Mouse (Mus musculus): ENCODE measurements around the gene Ung. TPM values are rescaled to one million over a fixed set of nuclear protein-coding genes. Genes with fewer than 3 reads are reported as not detected.

Ung gene
- total and polyA plus RNA-seq, 3 experiments, result 13.9 to 89.3 (median 17.6) TPM

- Histone ChIP-seq H3K9me3 (replicated peaks) (no peaks in the 10 kb centered on the region), H3K36me3 (replicated peaks) (peaks cover 79% of the 10 kb centered on the region), H3K4me1 (ENCODE audit: insufficient read depth, low read depth, low read length) (peaks cover 38% of the 10 kb centered on the region), H3K4me3 (ENCODE audit: low read depth, low read length) (no peak overlapping the region), H3K27me3 (ENCODE audit: insufficient read depth, low read length) (no peaks in the 10 kb centered on the region)
- DNase-seq (ENCODE audit: low spot score), result no peak
- no peak for TF ChIP-seq GATA2 (IDR thresholded peaks at IDR 0.05; ENCODE audit: borderline replicate concordance, low read depth, low read length)
- no peak for TF ChIP-seq GATA1 (IDR thresholded peaks at IDR 0.05; ENCODE audit: borderline replicate concordance, low read length)
- TF ChIP-seq POLR2AphosphoS5 (IDR thresholded peaks at IDR 0.05; ENCODE audit: insufficient replicate concordance, low read depth, low read length), result no peak
- TF ChIP-seq CTCF (IDR thresholded peaks at IDR 0.05; ENCODE audit: low read depth, low read length), result no peak
- TF ChIP-seq TAL1 (conservative IDR thresholded peaks at IDR 0.05; ENCODE audit: low read depth, low read length), result no peak
- no peak for ATAC-seq (ENCODE audit: extremely low read depth, insufficient number of reproducible peaks, low FRiP score, poor library complexity, severe bottlenecking)
Measured at GRCm38 (mm10) chr5:114137481-114138276, 7.5 kb downstream of the Ung start.

GRCm38 (mm10) chr5:114138277-114139164, 8.3 kb downstream of the Ung start:
- no peak for ATAC-seq (ENCODE audit: extremely low read depth, insufficient number of reproducible peaks, low FRiP score, poor library complexity, severe bottlenecking)
- DNase-seq (ENCODE audit: low spot score), result no peak
- peaks cover 30% of the 10 kb centered on the region for H3K4me1 ChIP-seq (ENCODE audit: insufficient read depth, low read depth, low read length)
- no peak overlapping the region for H3K4me3 ChIP-seq (ENCODE audit: low read depth, low read length)
- H3K9me3 ChIP-seq (replicated peaks), result no peaks in the 10 kb centered on the region
- H3K27me3 ChIP-seq (ENCODE audit: insufficient read depth, low read length), result no peaks in the 10 kb centered on the region
- TF ChIP-seq TAL1 (conservative IDR thresholded peaks at IDR 0.05; ENCODE audit: low read depth, low read length) (no peak), GATA1 (IDR thresholded peaks at IDR 0.05; ENCODE audit: borderline replicate concordance, low read length) (no peak), GATA2 (IDR thresholded peaks at IDR 0.05; ENCODE audit: borderline replicate concordance, low read depth, low read length) (no peak), CTCF (IDR thresholded peaks at IDR 0.05; ENCODE audit: low read depth, low read length) (no peak), POLR2AphosphoS5 (IDR thresholded peaks at IDR 0.05; ENCODE audit: insufficient replicate concordance, low read depth, low read length) (no peak)
- peaks cover 72% of the 10 kb centered on the region for H3K36me3 ChIP-seq (replicated peaks)

- Histone ChIP-seq H3K27me3 (ENCODE audit: insufficient read depth, low read length) (no peaks in the 10 kb centered on the region), H3K9me3 (replicated peaks) (no peaks in the 10 kb centered on the region), H3K4me3 (ENCODE audit: low read depth, low read length) (no peak overlapping the region), H3K36me3 (replicated peaks) (peaks cover 66% of the 10 kb centered on the region), H3K4me1 (ENCODE audit: insufficient read depth, low read depth, low read length) (peaks cover 24% of the 10 kb centered on the region)
- ATAC-seq (ENCODE audit: extremely low read depth, insufficient number of reproducible peaks, low FRiP score, poor library complexity, severe bottlenecking) (no peak), DNase-seq (ENCODE audit: low spot score) (no peak)
- TF ChIP-seq CTCF (IDR thresholded peaks at IDR 0.05; ENCODE audit: low read depth, low read length), result no peak
- no peak for TF ChIP-seq GATA2 (IDR thresholded peaks at IDR 0.05; ENCODE audit: borderline replicate concordance, low read depth, low read length)
- no peak for TF ChIP-seq GATA1 (IDR thresholded peaks at IDR 0.05; ENCODE audit: borderline replicate concordance, low read length)
- no peak for TF ChIP-seq TAL1 (conservative IDR thresholded peaks at IDR 0.05; ENCODE audit: low read depth, low read length)
- no peak for TF ChIP-seq POLR2AphosphoS5 (IDR thresholded peaks at IDR 0.05; ENCODE audit: insufficient replicate concordance, low read depth, low read length)
Measured at GRCm38 (mm10) chr5:114139175-114139574, 9.0 kb downstream of the Ung start.

DNA sequence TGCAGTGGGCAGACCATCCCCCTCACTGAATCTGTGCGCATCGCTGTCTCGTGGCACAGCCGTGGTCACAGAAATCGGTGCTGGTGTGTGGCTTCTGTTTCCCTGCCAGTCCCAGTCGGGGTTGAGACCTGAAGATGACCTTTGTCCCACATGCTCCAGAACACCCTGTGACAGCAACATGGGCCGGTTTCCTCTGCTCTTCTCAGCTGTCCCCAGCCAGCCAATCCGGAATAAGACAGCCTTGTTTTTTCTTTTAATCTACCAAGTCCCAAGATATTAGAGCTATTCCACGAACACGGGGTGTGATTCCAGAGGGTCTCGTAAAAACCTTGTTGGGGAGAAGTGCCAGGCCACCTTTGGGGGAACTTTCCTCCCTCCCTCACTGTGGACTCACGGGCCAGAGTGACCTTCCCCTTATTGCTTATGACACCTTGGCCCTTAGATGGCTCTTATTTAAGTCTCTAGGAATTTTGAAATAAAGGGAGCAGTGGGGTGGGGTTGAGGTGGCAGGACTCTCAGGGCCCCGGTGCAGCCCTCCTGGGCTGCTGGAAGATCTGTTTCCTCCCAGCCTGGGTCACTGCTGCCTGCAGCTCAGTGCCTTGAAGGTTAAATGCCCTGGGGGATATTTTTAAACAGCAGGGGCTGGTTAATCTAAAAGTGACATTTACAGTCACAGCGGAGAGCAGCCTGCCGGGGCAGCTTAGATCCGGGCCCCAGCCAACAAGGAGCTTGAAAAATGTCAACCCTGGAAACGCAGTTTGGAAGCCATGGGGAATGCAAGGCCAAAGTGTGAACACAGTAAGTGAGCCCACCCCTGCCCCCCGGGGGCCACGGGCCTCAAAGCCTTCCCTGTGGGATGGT, 16.1 kb downstream of the Ung start, which contains the start of gene Acacb:
Gene Acacb, plus strand, starts transcription at position 508 of the 861 bp plus-strand sequence.
- TF ChIP-seq TAL1 (conservative IDR thresholded peaks at IDR 0.05; ENCODE audit: low read depth, low read length) (no peak), GATA2 (IDR thresholded peaks at IDR 0.05; ENCODE audit: borderline replicate concordance, low read depth, low read length) (no peak), GATA1 (IDR thresholded peaks at IDR 0.05; ENCODE audit: borderline replicate concordance, low read length) (no peak), CTCF (IDR thresholded peaks at IDR 0.05; ENCODE audit: low read depth, low read length) (no peak), POLR2AphosphoS5 (IDR thresholded peaks at IDR 0.05; ENCODE audit: insufficient replicate concordance, low read depth, low read length) (no peak)
- Histone ChIP-seq H3K4me3 (ENCODE audit: low read depth, low read length) (no peak within 1 kb of the TSS), H3K9me3 (replicated peaks) (no peaks in the 10 kb centered on the region), H3K4me1 (ENCODE audit: insufficient read depth, low read depth, low read length) (no peaks in the 10 kb centered on the region), H3K27me3 (ENCODE audit: insufficient read depth, low read length) (peaks cover 24% of the 10 kb centered on the region), H3K36me3 (replicated peaks) (no peaks in the 10 kb centered on the region)
- no peak for ATAC-seq (ENCODE audit: extremely low read depth, insufficient number of reproducible peaks, low FRiP score, poor library complexity, severe bottlenecking)
- DNase-seq (ENCODE audit: low spot score), result no peak

DNA sequence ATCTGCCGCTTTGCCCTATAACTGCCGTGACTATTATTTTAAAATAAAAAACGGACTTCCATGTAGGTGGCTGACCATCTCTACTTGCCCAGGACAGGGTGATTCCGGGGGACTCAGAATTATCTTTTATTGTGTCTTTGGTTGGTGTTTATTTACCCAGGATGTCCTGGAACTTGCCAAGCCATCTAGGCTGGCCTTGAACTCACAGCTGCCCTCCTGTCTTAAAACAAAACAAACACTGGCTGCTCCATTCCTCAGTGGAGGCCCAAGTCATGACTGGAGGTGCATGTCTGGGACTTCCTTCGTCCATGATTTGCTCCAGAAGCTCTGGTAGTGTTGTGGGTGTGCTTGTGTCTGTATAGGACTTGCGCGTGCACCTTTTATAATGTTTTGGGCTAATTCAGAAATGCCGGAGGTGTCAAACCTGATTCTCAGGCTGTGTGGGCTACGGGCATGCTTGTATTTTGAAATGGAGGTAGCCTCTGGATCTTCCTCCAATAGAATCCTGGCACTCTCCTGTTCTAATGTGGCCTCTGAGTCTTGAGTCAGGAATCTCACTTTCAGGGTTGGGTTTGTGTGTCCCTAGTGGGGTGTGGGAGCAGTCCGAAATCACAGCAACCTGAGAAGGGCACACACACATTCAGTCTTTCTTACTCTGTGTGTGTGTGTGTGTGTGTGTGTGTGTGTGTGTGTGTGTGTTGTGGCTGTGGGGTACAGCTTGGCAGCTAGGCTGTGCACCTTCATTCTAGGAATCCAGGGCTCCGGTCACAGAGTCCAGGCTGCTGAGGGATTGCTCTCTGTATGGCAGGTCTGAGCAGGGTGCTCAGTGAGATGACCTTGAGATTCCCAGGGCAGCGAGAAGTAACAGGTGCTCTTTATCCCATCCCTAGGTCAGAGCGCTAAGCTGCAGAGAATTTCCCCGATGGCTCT, 17.1 kb downstream of the Ung start:
- no peak for TF ChIP-seq POLR2AphosphoS5 (IDR thresholded peaks at IDR 0.05; ENCODE audit: insufficient replicate concordance, low read depth, low read length)
- no peak for TF ChIP-seq GATA1 (IDR thresholded peaks at IDR 0.05; ENCODE audit: borderline replicate concordance, low read length)
- no peak for TF ChIP-seq GATA2 (IDR thresholded peaks at IDR 0.05; ENCODE audit: borderline replicate concordance, low read depth, low read length)
- H3K36me3 ChIP-seq (replicated peaks), result no peaks in the 10 kb centered on the region
- H3K4me3 ChIP-seq (ENCODE audit: low read depth, low read length), result no peak overlapping the region
- no peak for ATAC-seq (ENCODE audit: extremely low read depth, insufficient number of reproducible peaks, low FRiP score, poor library complexity, severe bottlenecking)
- DNase-seq (ENCODE audit: low spot score), result no peak
- H3K9me3 ChIP-seq (replicated peaks), result no peaks in the 10 kb centered on the region
- peaks cover 33% of the 10 kb centered on the region for H3K27me3 ChIP-seq (ENCODE audit: insufficient read depth, low read length)
- H3K4me1 ChIP-seq (ENCODE audit: insufficient read depth, low read depth, low read length), result no peaks in the 10 kb centered on the region
